Mouse (Mus musculus) forebrain, embryonic 11.5 days (tissue): ENCODE measurements around the gene Kcnn3. TPM values are rescaled to one million over a fixed set of nuclear protein-coding genes. Genes with fewer than 3 reads are reported as not detected.

ENCODE experiments used
- ATAC-seq: fragments of 200-750 bp; cut with Nextera tagmentation; replicated peaks from 2 replicates; pipeline ENCODE4 v1.8.0; 2017; ENCODE audit warnings: moderate TSS enrichment; ENCODE audit not compliant: low FRiP score
- DNase-seq: peaks from one replicate; pipeline ENCODE4 v3.0.0-alpha.2; 2017; ENCODE audit warnings: low spot score
- H3K27ac ChIP-seq: fragments of 300-500 bp; sonication (generic); 2 replicates; pipeline ENCODE4 v1.5.1; 2014; ENCODE audit warnings: low read depth, low read length
- H3K27me3 ChIP-seq: fragments of 300-500 bp; sonication (generic); 2 replicates; pipeline ENCODE4 v1.6.1; 2014; ENCODE audit warnings: mild to moderate bottlenecking, low read length, mixed read lengths; ENCODE audit not compliant: control insufficient read depth, insufficient read depth
- H3K36me3 ChIP-seq: fragments of 300-500 bp; sonication (generic); 2 replicates; pipeline ENCODE4 v1.6.1; 2014; ENCODE audit warnings: mild to moderate bottlenecking, low read length, moderate library complexity, mixed read lengths; ENCODE audit not compliant: control insufficient read depth, insufficient read depth
- H3K4me1 ChIP-seq: fragments of 300-500 bp; sonication (generic); replicated peaks from 2 replicates; pipeline ENCODE4 v1.6.1; 2014; ENCODE audit warnings: low read length, mixed read lengths; ENCODE audit not compliant: control insufficient read depth, insufficient read depth
- H3K4me2 ChIP-seq: fragments of 300-500 bp; sonication (generic); 2 replicates; pipeline ENCODE4 v1.6.1; 2014; ENCODE audit warnings: low read depth, mild to moderate bottlenecking, low read length, moderate library complexity, mixed read lengths; ENCODE audit not compliant: severe bottlenecking
- H3K4me3 ChIP-seq: fragments of 300-500 bp; sonication (generic); 2 replicates; pipeline ENCODE4 v1.5.1; 2014; ENCODE audit warnings: low read depth, low read length
- H3K9ac ChIP-seq: fragments of 300-500 bp; sonication (generic); 2 replicates; pipeline ENCODE4 v1.6.1; 2014; ENCODE audit warnings: low read length
- H3K9me3 ChIP-seq: fragments of 300-500 bp; sonication (generic); 2 replicates; pipeline ENCODE4 v1.6.1; 2016; ENCODE audit warnings: low read length, mixed read lengths; ENCODE audit not compliant: control insufficient read depth
- whole genome bisulfite sequencing: fragments of 180-500 bp; shearing (Covaris S2); extraction: QIAGEN DNeasy Blood & Tissue Kit; methylation state at CpG from one replicate; pipeline ENCODE4 v1.1.7; 2014; 5-methylcytosine and 5-hydroxymethylcytosine counted together
- polyA plus RNA-seq: library from polyadenylated mRNA; unstranded; fragments of >200 nt; fragmentation: Nextera tagmentation; extraction: Ambion mirVana; gene quantifications from 2 replicates; pipeline ENCODE4 v1.2.1, GENCODE M21; 2014

Gene Kcnn3
- polyA plus RNA-seq, 1 experiment from 2014 or later: 1.8 TPM

DNA sequence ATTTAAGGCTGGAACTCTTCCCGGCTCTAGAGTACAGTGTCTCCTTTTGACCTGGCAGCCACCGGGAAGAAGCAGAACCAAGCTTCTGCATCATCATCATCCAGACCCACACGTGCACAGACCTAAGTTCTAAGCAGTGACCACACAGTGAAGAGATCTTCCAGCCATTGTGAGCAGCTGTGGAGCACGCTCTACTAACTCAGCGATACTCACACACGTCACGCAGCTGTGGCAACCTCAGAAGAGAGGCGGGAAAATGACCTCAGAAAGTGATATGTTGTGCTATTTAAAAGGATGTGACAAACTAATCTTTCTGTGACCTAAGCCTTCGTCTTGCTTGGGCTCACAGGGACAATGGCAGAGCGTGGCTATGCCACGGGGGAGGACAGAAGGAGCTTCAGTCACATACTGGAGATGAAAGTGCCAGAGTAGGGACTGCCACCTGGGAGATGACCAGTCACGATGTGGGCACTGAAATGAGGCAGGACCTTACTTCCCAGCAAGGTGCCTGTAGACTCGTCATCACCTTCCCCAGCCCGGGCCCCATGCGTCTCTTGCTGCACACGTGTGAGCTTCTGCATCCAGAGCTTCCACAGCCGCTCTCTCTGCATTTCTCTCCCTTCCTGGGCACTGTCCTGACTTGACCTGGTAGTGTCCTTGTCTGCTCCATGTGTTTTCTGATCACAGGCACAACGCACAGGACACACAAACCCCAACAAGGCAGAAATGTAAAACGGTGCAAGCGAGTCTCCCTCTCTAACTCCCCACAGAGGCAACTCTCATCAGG, 32.9 kb upstream of the Kcnn3 start:
- Histone ChIP-seq H3K9ac (no peak overlapping the region), H3K4me1 (no peaks in the 10 kb centered on the region), H3K27ac (no peak overlapping the region), H3K4me2 (no peak overlapping the region), H3K4me3 (no peak overlapping the region), H3K36me3 (no peaks in the 10 kb centered on the region), H3K27me3 (no peaks in the 10 kb centered on the region), H3K9me3 (no peaks in the 10 kb centered on the region)
- no peak for ATAC-seq
- 65% methylated on average over 20 of the region's 20 CpGs for WGBS
- DNase-seq: no peak

DNA sequence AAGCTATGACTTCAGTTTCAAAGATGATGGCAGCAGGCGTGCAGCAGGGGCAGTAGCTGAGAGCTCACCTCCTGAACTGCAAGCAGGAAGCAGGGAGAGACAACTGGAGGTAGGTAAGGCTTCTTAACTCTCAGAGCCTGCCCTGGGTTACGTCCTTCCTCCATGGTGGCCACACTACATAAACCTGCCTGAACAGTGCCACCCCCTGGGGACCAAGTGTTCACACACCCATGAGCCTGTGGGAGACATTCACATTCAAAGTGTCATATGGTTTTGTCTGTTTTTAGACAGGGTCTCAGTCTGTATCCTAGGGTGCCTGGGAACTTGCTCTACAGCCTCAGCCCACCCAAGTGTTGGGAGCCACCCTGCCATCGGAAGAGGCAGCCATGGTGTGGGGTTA, 29.2 kb upstream of the Kcnn3 start:
- no peaks in the 10 kb centered on the region for H3K36me3 ChIP-seq
- ATAC-seq (no peak), DNase-seq (no peak)
- H3K9me3 ChIP-seq: no peaks in the 10 kb centered on the region
- H3K4me2 ChIP-seq: no peak overlapping the region
- no peak overlapping the region for H3K4me3 ChIP-seq
- H3K27me3 ChIP-seq: no peaks in the 10 kb centered on the region
- no peak overlapping the region for H3K9ac ChIP-seq
- H3K4me1 ChIP-seq: no peaks in the 10 kb centered on the region
- H3K27ac ChIP-seq: no peak overlapping the region
- 87% methylated on average over 3 of the region's 3 CpGs for WGBS

DNA sequence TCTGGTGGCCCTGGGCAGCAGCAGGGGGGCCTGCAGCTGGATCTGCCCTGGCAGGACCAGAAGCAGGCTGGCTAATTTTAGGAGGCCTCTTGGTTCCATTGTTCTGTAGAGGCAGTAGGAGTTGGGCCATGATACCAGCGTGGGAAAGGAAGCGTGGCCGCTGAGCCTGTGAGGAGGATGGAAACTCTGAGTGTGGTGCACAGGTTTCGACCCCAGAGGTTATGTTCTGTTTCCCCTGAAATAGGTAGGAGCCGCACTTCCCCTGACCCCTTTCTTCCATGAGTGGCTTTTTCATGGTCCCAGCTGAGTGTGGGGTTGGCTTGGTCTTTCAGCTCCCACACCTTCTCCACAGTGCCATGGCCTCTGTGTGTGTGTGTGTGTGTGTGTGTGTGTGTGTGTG, 28.4 kb upstream of the Kcnn3 start:
- H3K36me3 ChIP-seq: no peaks in the 10 kb centered on the region
- H3K9ac ChIP-seq: no peak overlapping the region
- H3K4me2 ChIP-seq: no peak overlapping the region
- ATAC-seq: no peak
- DNase-seq: no peak
- H3K9me3 ChIP-seq: no peaks in the 10 kb centered on the region
- 91% methylated on average over 5 of the region's 5 CpGs for WGBS
- no peaks in the 10 kb centered on the region for H3K4me1 ChIP-seq
- H3K27ac ChIP-seq: no peak overlapping the region
- H3K27me3 ChIP-seq: no peaks in the 10 kb centered on the region
- H3K4me3 ChIP-seq: no peak overlapping the region

DNA sequence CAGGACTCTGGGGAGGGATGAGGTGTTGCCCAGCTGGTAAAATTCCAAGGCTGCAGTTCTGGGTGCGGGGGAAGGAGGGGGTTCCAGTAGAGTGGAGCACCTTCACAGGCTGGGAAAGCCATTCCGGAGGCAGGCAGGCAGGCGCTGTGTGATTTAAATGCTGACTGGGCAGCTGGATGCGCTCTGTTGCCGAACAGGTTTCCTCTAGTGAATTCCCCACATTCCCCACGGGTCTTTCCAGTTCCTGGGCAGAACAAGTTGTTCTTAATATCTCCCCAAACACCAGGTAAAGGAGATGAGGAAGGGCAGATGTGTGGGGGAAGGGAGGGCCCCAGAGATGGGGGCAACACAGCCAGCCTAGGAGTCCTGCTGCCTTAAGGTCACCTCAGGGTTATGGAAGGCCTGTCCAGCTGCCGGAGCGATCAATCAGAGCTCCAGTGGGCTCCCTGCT, 27.2 kb upstream of the Kcnn3 start:
- Histone ChIP-seq H3K4me3 (no peak overlapping the region), H3K27ac (no peak overlapping the region), H3K27me3 (no peaks in the 10 kb centered on the region), H3K4me2 (no peak overlapping the region), H3K36me3 (no peaks in the 10 kb centered on the region), H3K4me1 (no peaks in the 10 kb centered on the region), H3K9me3 (no peaks in the 10 kb centered on the region), H3K9ac (no peak overlapping the region)
- 54% methylated on average over 8 of the region's 8 CpGs for WGBS
- ATAC-seq (no peak), DNase-seq (no peak)

DNA sequence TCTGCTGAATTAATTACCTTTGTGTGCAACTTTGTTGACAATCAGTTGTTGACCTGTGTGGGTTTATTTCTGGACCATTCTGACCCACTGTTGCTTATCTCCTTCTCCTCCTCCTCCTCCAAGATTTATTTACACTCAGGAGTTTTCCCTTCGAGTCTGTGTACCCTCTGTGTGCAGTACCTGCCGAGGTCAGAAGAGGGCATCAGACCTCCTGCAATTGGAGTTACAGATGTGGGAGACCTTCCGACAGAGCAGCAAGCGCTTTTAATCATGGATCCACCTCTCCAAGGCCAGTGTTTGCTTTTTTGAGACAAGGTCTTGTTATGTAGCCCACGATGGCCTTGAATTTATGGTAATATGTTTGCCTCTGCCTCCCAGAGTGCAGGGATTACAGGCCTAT, 25.3 kb upstream of the Kcnn3 start:
- 89% methylated on average over 5 of the region's 5 CpGs for WGBS
- H3K4me1 ChIP-seq: no peaks in the 10 kb centered on the region
- ATAC-seq: no peak
- no peak for DNase-seq
- H3K36me3 ChIP-seq: no peaks in the 10 kb centered on the region
- H3K27ac ChIP-seq: no peak overlapping the region
- no peak overlapping the region for H3K9ac ChIP-seq
- no peak overlapping the region for H3K4me2 ChIP-seq
- no peak overlapping the region for H3K4me3 ChIP-seq
- H3K9me3 ChIP-seq: no peaks in the 10 kb centered on the region
- no peaks in the 10 kb centered on the region for H3K27me3 ChIP-seq

DNA sequence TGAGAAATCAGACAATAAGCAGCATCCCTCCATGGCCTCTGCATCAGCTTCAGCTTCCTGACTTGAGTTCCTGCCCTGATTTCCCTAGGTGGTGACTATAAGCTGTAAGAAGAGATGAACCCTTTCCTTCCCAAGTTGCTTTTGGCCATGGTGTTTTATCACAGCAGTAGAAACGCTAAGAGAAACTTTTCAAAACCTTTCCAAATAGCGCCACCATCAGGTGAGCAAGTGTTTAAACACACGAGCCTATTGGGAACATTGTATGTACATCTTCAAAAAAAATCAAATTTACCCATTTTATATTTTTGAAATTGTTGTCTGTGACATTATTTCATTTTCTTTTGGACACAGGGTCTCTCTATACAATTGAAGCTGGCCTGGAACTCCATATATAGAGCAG, 23.6 kb upstream of the Kcnn3 start:
- Histone ChIP-seq H3K27ac (no peak overlapping the region), H3K9me3 (no peaks in the 10 kb centered on the region), H3K36me3 (no peaks in the 10 kb centered on the region), H3K27me3 (no peaks in the 10 kb centered on the region), H3K4me1 (no peaks in the 10 kb centered on the region), H3K4me3 (no peak overlapping the region), H3K9ac (no peak overlapping the region), H3K4me2 (no peak overlapping the region)
- DNase-seq (no peak), ATAC-seq (no peak)
- WGBS: 72% methylated on average over 3 of the region's 3 CpGs

DNA sequence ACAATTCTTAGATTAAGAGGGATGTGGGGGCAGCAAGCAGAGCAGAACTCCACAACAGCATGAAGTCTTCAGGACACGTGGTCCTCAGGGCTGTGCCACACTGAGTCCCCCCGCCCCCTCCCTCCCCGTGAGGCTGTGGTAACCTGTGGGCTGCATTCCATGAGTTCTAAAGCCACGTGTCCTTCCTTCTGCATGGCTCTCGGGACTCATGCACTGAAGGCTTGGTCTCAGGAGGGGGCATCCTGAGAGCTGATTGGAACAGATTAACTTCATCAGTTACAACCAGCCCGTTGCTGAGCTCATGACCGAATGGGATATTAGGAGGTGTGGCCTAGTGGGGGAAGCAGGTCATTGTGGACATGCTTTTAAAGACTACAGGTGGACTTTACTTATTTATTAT, 20.3 kb upstream of the Kcnn3 start:
- H3K27me3 ChIP-seq: no peaks in the 10 kb centered on the region
- no peak overlapping the region for H3K4me3 ChIP-seq
- no peak overlapping the region for H3K27ac ChIP-seq
- H3K36me3 ChIP-seq: no peaks in the 10 kb centered on the region
- DNase-seq (no peak), ATAC-seq (no peak)
- no peaks in the 10 kb centered on the region for H3K9me3 ChIP-seq
- no peak overlapping the region for H3K9ac ChIP-seq
- WGBS: 46% methylated on average over 7 of the region's 7 CpGs
- H3K4me2 ChIP-seq: no peak overlapping the region
- H3K4me1 ChIP-seq: no peaks in the 10 kb centered on the region

DNA sequence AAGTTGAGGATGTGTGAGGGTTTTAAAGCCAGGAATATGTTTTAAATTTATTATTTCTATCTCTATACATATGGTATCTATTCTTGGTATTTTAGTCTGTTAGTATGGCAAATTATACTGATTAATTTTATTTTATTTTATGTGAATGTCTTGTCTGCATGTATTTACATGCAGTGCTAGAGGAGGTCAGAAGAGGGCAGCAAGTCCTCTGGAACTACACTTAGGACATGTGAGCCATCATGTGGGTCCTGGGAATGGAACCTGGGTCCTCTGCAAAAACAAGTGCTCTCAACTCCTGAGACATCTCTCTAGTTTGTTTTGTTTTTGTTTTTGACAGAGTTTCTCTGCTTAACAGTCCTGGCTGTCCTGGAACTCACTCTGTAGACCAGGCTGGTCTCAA, 18.5 kb upstream of the Kcnn3 start:
- ATAC-seq (no peak), DNase-seq (no peak)
- Histone ChIP-seq H3K27ac (no peak overlapping the region), H3K9me3 (no peaks in the 10 kb centered on the region), H3K4me3 (no peak overlapping the region), H3K4me1 (no peaks in the 10 kb centered on the region), H3K9ac (no peak overlapping the region), H3K27me3 (no peaks in the 10 kb centered on the region), H3K36me3 (no peaks in the 10 kb centered on the region), H3K4me2 (no peak overlapping the region)

DNA sequence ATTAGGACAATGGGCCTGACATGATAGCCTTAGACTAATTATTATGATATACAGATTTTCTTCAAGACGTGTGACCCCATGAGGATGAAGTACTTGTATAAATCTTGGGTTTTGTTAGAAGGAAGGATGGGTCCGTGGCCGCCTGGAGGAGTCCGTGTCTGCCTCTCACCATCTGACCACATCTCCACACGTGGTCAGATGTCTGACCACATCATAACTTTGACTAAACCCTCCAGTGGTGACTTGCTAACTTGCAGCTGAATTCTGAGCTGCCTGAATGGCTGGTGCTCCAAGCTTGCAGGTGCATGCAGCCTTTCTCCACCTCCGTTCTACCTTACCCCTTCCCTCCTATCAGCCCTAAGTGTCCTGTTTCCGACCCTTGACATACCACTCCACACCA, 17.4 kb upstream of the Kcnn3 start:
- Histone ChIP-seq H3K4me1 (no peaks in the 10 kb centered on the region), H3K9ac (no peak overlapping the region), H3K4me2 (no peak overlapping the region), H3K4me3 (no peak overlapping the region), H3K36me3 (no peaks in the 10 kb centered on the region), H3K27ac (no peak overlapping the region), H3K9me3 (no peaks in the 10 kb centered on the region), H3K27me3 (no peaks in the 10 kb centered on the region)
- 79% methylated on average over 7 of the region's 7 CpGs for WGBS
- DNase-seq (no peak), ATAC-seq (no peak)
